Mouse (Mus musculus) CD4-positive helper T cell, adult 2 months (primary cell): ENCODE measurements around the gene Olfr1417.
"Not testable (repeated sequence)": the region's sequence is repeated elsewhere in the genome, so short reads cannot be mapped to it uniquely, and the experiment has no call there.

Source experiments
- DNase-seq: peaks from one replicate; pipeline ENCODE4 v3.0.0-alpha.2; 2012; ENCODE audit warnings: low read depth, missing footprints, low spot score

The Olfr1417 gene

DNA sequence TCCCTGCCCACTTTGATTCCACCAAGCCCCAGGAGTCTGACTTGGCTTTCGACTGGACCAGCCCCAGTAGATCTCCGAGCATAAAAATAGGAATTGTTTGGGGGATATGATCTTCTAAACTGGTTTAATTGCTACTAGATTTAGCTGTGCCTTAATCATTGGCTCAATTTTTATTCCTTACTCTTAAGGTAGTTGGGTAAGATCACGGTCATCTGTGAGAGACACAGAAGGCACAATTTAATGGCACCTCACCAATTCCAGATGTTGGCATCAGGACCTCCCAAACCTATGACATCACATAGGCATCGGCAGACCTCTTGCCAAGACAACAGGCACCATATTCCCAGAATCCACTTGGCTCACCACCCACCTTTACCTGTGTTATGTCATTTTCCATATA is at the start of gene Olfr1417:
Gene Olfr1417, minus strand, starts transcription at position 101 of the 400 bp plus-strand sequence.
- no peak for DNase-seq

- no peak for DNase-seq
These were observed 47.2 kb upstream of the Olfr1417 start, which contains the start of gene Olfr1420 for GRCm38 (mm10) chr19:11886265-11886664. Olfr1420 (plus strand) TSS chr19:11886565.

DNA sequence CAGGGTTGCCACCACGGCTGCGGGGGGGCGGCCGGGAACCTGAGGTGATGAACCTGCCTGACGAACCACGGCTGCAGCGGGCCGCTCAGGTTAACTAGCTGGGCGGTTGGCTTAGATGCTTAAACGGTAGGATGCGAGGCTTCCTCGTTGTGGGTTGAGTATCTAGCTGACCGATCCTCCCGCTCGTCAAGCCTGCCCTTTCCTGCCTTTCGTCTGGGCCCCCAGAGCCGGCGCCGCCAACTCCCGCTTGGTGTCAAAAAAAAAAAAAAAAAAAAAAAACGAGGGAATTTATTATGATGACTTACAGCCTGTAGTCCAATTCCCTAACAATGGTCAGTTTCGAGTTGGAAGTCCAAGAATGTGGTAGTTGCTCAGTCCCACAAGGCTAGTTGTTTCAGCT is 39.4 kb upstream of the Olfr1417 start:
- DNase-seq, result not testable (repeated sequence)

GRCm38 (mm10) chr19:11875006-11875405 is 36.0 kb upstream of the Olfr1417 start, which contains the start of gene Olfr1419:
Olfr1419 (minus strand) TSS chr19:11875106.
- DNase-seq, result no peak

- DNase-seq, result no peak
These were observed 28.8 kb upstream of the Olfr1417 start for GRCm38 (mm10) chr19:11867837-11868236.

DNA sequence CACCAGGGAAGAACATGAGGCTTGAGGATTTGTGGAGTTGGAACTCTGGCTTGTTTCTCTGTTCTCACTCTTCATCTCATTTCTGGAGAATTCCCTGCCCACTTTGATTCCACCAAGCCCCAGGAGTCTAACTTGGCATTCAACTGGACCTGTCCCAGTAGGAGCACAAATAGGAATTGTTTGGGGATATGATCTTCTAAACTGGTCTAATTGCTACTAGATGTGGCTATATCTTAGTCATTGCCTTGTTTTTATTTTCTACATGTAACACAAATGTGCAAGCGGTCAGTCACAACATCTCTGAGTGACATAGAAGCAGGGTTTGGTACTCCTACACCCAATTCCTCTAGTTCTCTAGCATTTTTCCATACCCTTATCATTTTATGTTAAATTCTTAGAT is 21.9 kb upstream of the Olfr1417 start, which contains the start of gene Olfr1418:
Gene Olfr1418, minus strand, starts transcription at position 101 of the 400 bp plus-strand sequence.
- no peak for DNase-seq

- DNase-seq, result no peak
These were observed 17.5 kb upstream of the Olfr1417 start for GRCm38 (mm10) chr19:11856506-11856905.

DNA sequence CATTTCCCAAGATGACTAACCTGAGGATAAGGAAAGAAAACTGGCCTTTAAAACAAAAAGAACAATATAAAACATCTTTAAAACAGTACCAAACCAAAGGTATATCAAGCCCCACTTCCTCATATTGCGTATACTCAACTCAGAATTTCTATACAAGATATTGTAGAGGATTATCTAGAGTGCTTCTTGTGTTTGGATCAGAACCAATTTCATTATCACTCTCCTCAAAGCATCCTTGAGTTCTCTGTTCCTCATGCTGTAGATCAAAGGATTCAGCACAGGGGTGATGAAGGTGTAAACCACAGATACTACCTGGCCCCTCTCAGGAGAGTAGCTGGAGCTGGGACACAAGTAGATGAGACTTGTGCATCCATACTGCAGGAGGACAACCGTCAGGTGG is 15.8 kb upstream of the Olfr1417 start:
- no peak for DNase-seq

DNA sequence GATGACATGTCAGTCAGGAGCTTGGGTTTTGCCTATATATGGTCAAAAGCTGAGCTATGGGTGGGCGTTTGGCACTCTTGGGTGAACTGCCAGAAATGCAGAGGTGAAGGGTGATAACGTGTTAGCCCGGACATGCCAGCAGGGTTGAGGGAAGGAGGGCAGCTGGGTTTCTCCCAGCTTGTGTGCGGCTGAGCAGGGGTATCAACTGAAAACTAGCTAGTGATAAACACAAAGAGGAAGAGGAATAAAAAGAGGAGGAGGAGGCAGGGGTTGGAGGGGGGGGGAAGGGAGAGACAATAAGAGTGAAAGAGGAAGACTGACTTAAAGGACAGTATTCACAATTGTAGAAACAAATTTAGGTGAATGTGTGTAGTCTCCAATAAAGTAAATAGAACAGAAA is 13.6 kb upstream of the Olfr1417 start:
- no peak for DNase-seq

DNA sequence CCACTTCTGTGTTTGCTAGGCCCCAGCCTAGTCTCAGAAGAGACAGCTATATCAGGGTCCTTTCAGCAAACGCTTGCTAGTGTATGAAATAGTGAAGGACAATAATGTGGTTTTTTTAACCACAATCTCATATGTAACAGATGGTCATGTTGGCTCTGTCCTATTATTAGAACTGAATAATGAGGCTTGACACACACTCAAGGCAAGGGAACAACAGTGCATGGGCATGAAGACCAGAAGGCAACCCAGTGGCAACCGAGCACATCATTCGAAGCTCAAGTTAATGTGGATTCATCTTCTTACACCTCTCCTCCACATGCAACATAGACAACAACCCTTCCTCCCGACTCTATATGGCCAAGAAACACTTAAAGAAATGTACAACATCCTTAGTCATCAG is 7.3 kb upstream of the Olfr1417 start:
- no peak for DNase-seq

DNA sequence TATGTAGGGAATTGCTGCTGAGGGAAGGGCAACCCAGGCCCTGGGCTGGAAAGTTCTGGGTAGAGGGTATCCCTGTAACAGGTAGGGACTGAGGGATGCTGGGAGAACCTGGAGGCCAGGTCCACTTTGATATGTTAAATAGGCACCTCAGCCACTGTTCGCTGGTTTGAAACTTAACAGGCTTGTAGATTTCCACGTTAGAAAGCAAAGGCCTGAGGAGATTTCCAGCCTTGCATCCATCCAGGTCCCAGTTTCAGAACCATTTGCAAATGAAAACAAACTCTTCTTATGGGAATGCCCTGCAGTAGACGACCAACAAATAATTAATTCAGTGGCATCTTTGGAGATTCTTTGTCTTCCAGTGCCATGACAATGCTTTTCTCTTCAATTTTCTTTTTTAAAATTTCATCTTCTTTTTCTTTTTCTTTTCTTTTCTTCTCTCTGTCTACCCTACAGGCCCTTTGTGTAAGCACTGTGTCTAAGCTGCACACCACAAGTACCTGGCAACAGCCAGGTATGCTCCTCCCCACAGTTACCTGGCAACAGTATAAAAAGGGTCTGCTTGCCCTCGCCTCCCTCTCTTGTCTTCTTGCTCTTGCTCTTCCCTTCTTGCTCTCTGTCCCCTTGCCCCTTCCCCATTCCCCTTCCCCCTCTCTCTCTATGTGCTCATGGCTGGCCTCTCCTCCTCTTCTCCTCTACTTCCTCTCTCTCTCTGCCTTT is 15.5 kb downstream of the Olfr1417 start:
- DNase-seq, result no peak

DNA sequence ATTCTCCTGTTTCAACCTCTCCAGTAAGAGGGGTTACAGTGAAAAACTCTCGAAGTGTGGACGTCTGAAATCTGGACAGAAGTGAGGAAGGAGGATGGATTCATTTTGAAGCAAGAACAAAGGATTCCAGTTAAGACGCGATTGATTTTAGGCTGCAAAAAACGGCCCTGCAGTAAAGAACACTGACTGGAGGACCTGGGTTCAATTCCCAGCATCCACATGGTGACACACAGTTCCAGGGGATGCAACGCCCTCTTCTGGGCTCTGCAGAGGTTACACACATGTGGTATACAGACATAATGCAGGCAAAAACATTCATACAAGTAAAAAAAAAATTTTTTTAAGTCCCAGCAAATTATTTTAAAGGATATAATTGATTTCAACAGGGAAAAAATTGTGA is 18.8 kb downstream of the Olfr1417 start:
- no peak for DNase-seq

GRCm38 (mm10) chr19:11819800-11820199 is 19.2 kb downstream of the Olfr1417 start:
- peak; percentile 46 for DNase-seq

DNA sequence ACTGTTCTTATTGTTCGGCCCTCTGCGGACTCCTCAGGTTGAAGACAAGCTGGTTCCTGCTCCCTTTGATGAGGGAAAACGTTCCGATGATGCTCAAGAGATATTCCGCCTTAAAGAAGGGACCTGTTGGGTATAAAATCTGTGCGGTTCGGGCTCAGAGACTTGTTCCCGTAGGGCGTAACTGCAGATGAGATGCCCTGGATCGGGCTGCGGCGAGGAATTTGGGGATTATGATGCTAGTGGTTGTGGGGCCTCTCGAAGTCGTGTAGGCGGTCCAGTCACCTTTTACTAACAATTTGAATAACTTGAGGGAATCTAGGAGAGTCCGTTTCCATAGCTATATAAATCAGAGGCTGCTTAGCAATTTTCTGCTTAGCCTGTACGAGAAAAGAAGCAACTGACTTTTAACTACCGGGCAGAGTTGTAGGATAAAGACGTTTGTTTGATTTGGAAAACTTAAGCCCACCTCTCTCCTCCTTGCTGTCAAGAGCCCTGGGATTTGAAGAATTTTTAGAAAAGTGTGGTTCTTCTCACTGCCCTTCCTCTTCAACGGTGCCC is 19.8 kb downstream of the Olfr1417 start, which contains the start of gene Stx3:
Gene Stx3, minus strand, starts transcription at position 261 of the 558 bp plus-strand sequence.
- peak; percentile 28 for DNase-seq

DNA sequence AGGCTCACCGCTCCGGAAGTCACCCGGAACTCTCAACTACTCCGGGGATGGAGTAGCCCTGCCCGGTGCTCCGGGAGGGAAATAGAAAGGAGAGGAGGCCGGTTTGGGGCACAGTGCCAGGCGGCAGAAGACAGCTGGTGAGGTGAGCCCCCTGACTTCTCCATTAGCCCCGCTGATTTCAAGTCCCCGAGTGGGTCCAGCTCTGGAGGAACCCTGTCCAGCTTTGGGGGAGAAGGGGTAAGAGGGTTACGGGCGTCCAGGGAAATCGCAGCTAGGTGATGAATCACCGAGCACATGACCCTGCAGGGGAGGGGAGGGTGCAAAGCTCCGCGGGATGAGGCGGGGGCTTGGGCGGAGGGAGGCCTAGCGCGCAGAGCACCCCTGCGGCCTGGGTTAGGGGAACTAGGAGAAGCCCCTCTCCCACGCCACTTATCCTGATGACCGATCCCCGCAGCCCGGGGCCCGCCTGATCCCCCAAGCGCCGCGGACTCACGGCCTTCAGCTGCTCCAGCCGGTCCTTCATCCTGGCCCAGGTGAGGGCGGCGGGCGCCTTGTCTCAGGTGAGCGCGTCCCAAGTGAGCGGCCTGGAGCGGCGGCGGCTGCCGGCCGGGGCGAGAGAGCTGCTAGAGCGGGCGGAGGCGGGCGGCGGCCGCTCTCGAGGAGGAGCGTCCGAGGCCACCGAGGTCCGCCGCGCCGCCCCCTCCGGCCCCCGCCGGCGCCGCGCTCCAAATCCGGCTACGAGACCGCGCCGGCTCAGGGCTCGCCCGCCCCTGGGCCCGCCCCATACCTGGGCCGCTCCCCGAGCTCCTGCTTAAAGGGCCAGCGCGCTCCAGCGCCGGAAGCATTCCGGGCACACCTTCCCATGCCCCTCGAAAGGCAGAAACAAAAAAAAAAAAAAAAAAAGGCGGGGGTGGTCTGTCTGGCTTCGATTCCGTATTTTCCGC is 20.5 kb downstream of the Olfr1417 start:
- peak; percentile 42 for DNase-seq

- no peak for DNase-seq
These were observed 21.4 kb downstream of the Olfr1417 start for GRCm38 (mm10) chr19:11817586-11817985.

- no peak for DNase-seq
These were observed 22.3 kb downstream of the Olfr1417 start for GRCm38 (mm10) chr19:11816706-11817105.

DNA sequence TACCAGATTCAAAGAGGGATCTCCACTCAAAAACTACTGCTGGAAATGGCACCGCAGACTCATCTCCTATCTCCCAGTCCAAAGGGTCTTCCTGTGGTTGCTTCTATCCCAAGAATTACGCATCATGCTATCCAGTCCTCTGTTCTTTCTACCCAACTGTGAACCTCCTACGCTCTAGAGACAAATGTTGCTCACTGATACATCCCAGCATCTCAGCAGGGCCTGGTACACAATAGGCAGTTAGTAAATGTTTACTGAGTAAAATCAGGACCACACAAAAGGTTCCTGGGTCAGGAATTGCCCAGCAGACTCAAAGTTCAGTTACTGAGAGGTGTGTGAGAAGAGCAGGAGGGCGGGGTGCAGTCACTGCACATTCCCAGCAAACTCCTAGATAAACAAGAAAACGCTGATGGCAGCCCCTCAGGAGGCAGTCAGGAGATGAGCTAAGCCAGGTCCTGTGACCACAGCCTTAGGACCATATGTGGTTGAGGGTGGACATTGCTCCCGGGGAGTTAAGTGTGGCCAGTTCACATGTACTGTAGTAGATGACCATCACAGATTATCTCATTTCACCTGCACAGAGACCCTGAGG is 24.2 kb downstream of the Olfr1417 start:
- no peak for DNase-seq

DNA sequence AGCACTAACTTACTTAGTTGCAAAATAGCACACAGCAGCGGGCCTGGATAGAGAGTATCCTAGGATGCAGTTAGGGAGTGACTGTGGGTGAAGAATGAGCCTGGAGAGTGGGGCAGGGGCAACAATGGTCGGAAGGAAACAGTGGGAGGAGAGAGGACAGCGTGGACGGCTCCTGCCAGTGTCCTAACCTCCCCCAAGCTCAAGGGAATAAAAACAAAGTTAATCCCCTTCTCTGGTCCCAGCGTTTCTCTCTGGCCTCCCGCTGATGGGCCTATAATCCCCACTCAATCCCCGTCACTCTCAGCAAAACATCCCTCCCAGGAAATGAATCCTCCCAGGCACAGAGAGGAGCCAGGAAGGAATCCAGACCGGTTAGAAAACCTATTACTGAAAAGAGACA is 25.4 kb downstream of the Olfr1417 start:
- no peak for DNase-seq

DNA sequence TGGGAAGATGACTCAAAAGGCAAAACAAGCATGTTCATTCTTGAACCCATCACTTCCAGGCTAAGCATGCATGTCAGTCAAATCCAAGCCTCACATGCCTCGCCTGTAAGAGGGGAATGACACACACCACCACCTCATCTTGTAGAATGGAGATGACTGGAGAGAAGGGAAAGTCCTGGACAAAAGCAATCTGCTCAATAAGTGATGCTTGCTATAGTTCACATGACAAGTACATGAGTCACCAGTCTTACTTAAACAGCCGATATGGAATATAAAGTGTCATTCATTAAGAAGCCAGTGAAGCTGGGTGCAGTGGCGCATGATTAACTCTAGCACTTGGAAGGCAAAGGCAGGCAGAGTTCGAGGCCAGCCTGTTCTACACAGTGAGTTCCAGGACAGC is 25.9 kb downstream of the Olfr1417 start:
- DNase-seq, result no peak

- DNase-seq, result no peak
These were observed 27.2 kb downstream of the Olfr1417 start for GRCm38 (mm10) chr19:11811688-11812365.
